8 mouse cellular contexts compared by ENCODE assay signal in genomic region chr11:88395076-88395990, GRCm38 (mm10).
A peak's percentile ranks its signal among the peaks of the same experiment; 100 is the strongest.
DNase-seq lines count a peak whose midpoint lies in the region; ATAC-seq and TF ChIP-seq lines count a peak whose summit lies in the region.

No protein-coding gene starts in this region.

- ATAC-seq in heart, embryonic 11.5 days (replicated peaks; ENCODE audit: insufficient number of reproducible peaks, low FRiP score, low TSS enrichment), result no peak
- 0 out of 2 replicates have a peak, but pooled peaks have one; percentile 14 for ATAC-seq in hindbrain, embryonic 13.5 days (ENCODE audit: low FRiP score)

- no peak overlapping the region for H3K9ac ChIP-seq in heart, embryonic 11.5 days (ENCODE audit: low read depth, low read length)
- H3K9ac ChIP-seq in hindbrain, embryonic 13.5 days, result 0 out of 2 replicates have a peak overlapping the region, but pooled peaks have one; percentile 24

- H3K36me3 ChIP-seq in heart, embryonic 11.5 days (ENCODE audit: control insufficient read depth, insufficient read depth, low read length), result no peaks in the 10 kb centered on the region
- H3K36me3 ChIP-seq in embryonic facial prominence, embryonic 10.5 days (replicated peaks), result peaks cover 69% of the 10 kb centered on the region
- peaks cover 6% of the 10 kb centered on the region for H3K36me3 ChIP-seq in hindbrain, embryonic 13.5 days
- H3K36me3 ChIP-seq in myocyte (ENCODE audit: control insufficient read depth, insufficient read depth), result peaks cover 9% of the 10 kb centered on the region

- 72% methylated on average over 8 of the region's 8 CpGs for WGBS in heart, embryonic 11.5 days (ENCODE audit: insufficient replicate concordance)
- 62% methylated on average over 8 of the region's 8 CpGs for WGBS in embryonic facial prominence, embryonic 10.5 days
- WGBS in hindbrain, embryonic 13.5 days, result 57% methylated on average over 8 of the region's 8 CpGs

- H3K4me3 ChIP-seq in heart, embryonic 11.5 days (ENCODE audit: low read depth, low read length), result no peak overlapping the region
- H3K4me3 ChIP-seq in embryonic facial prominence, embryonic 10.5 days, result no peak overlapping the region
- no peak overlapping the region for H3K4me3 ChIP-seq in hindbrain, embryonic 13.5 days
- H3K4me3 ChIP-seq in myocyte, result no peak overlapping the region

- no peak for DNase-seq in heart, postnatal 4 days
- DNase-seq in embryonic facial prominence, embryonic 10.5 days (ENCODE audit: low spot score), result no peak
- no peak for DNase-seq in right cerebral cortex, postnatal 25 days
- no peak for DNase-seq in gastrocnemius, postnatal 4 days (ENCODE audit: low spot score in 2 of 2)
- DNase-seq in thymus, adult 18-20 months, result no peak

- peaks cover 25% of the 10 kb centered on the region for H3K4me1 ChIP-seq in heart, embryonic 11.5 days (ENCODE audit: control insufficient read depth, insufficient read depth, low read length)
- H3K4me1 ChIP-seq in embryonic facial prominence, embryonic 10.5 days, result peaks cover 40% of the 10 kb centered on the region
- peaks cover 64% of the 10 kb centered on the region for H3K4me1 ChIP-seq in hindbrain, embryonic 13.5 days (replicated peaks)

- no peak overlapping the region for H3ac ChIP-seq in myocyte (ENCODE audit: control insufficient read depth, insufficient read length)

- peak overlapping the region; percentile 43 for H3K27ac ChIP-seq in heart, embryonic 11.5 days (ENCODE audit: low read depth, low read length)
- H3K27ac ChIP-seq in embryonic facial prominence, embryonic 10.5 days (replicated peaks), result peak overlapping the region; percentile 48
- H3K27ac ChIP-seq in hindbrain, embryonic 13.5 days, result peak overlapping the region; percentile 83

- no peak overlapping the region for H3K4me2 ChIP-seq in heart, embryonic 11.5 days
- no peak overlapping the region for H3K4me2 ChIP-seq in hindbrain, embryonic 13.5 days
- H3K4me2 ChIP-seq in myocyte (ENCODE audit: low read depth), result peak overlapping the region; percentile 36

- no peaks in the 10 kb centered on the region for H3K9me3 ChIP-seq in heart, embryonic 11.5 days (replicated peaks; ENCODE audit: control insufficient read depth, low read length)
- no peaks in the 10 kb centered on the region for H3K9me3 ChIP-seq in embryonic facial prominence, embryonic 10.5 days
- no peaks in the 10 kb centered on the region for H3K9me3 ChIP-seq in hindbrain, embryonic 13.5 days

- no peak for TF ChIP-seq POLR2A in myocyte (IDR thresholded peaks at IDR 0.05; ENCODE audit: insufficient read length, low read depth)

- H3K27me3 ChIP-seq in heart, embryonic 11.5 days (ENCODE audit: control insufficient read depth, insufficient read depth, low read length), result no peaks in the 10 kb centered on the region
- no peaks in the 10 kb centered on the region for H3K27me3 ChIP-seq in embryonic facial prominence, embryonic 10.5 days (replicated peaks; ENCODE audit: low read depth, poor library complexity, severe bottlenecking)
- no peaks in the 10 kb centered on the region for H3K27me3 ChIP-seq in hindbrain, embryonic 13.5 days
- H3K27me3 ChIP-seq in myocyte (ENCODE audit: control insufficient read depth, insufficient read depth, insufficient read length), result no peaks in the 10 kb centered on the region

- no peaks in the 10 kb centered on the region for H3K79me2 ChIP-seq in myocyte (ENCODE audit: control insufficient read depth, insufficient read depth)

TF ChIP-seq in myocyte, 11 proteins besides CTCF, POLR2A, EP300 and RAD21:
- no peak for TF ChIP-seq E2F4 (IDR thresholded peaks at IDR 0.05; ENCODE audit: insufficient read depth)
- no peak for TF ChIP-seq TCF3 (IDR thresholded peaks at IDR 0.05; ENCODE audit: insufficient read length, low read depth)
- no peak for TF ChIP-seq TCF12 (IDR thresholded peaks at IDR 0.05; ENCODE audit: insufficient read depth, poor library complexity, severe bottlenecking)
- no peak for TF ChIP-seq MYOG (IDR thresholded peaks at IDR 0.05; ENCODE audit: control insufficient read depth in 1 of 3, insufficient read depth in 1 of 3, insufficient read length in 2 of 3, low read depth in 2 of 3)
- no peak for TF ChIP-seq SRF (IDR thresholded peaks at IDR 0.05; ENCODE audit: control insufficient read depth, insufficient read length, low read depth)
- TF ChIP-seq REST (IDR thresholded peaks at IDR 0.05; ENCODE audit: insufficient read depth, insufficient read length), result no peak
